ENCODE assay signal across 32 mouse cellular contexts in the genomic region with DNA sequence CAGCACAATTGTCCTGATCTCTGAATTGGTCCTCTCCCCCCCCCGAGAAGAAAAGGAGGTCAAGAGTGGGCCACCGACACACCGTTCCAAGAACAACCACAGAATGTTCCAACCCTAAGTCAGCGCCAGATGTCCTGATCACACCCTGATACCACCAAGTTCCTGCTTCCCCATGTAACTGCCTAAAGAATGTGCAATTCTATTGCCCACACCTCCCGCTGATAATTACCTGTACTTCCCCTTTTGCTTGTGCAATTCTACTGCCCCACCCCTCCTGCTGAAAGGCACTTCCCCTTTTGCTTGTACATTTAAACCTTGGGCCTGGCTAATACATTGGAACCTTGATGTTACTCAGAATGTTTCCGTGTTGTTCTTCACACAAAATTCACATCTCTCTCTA. TPM values are rescaled to one million over a fixed set of nuclear protein-coding genes. Genes with fewer than 3 reads are reported as not detected.
"Had no signal": no experiment of that assay in that cellular context is flagged by ENCODE, and none has a peak within 500 bp of the region (broad histone marks: within the 10 kb centered on the region; RNA-seq: fewer than 3 reads in every experiment).

No protein-coding gene starts in this region.

RNA-seq across cellular contexts. Expression of gene Vmn2r3, which starts 54.0 kb away (rescaled TPM):
- total RNA-seq: common myeloid progenitor, adult 5-6 weeks; forebrain, postnatal 0 days; gastrocnemius, adult 18-20 months; gastrocnemius, adult 2 months; gastrocnemius, adult 8-10 months; gastrocnemius, postnatal 10 days; gastrocnemius, postnatal 14 days; gastrocnemius, postnatal 25 days; gastrocnemius, postnatal 36 days; gastrocnemius, postnatal 4 days; granulocyte monocyte progenitor cell, adult 5-6 weeks; heart, adult 18-20 months; heart, adult 2 months; heart, adult 8-10 months had no signal
- polyA plus RNA-seq: cortical plate, adult 2 months; embryonic facial prominence, embryonic 10.5 days; embryonic facial prominence, embryonic 11.5 days; embryonic facial prominence, embryonic 12.5 days; embryonic facial prominence, embryonic 13.5 days; embryonic facial prominence, embryonic 14.5 days; embryonic facial prominence, embryonic 15.5 days; erythroblast, embryonic 14.5 days; forebrain, embryonic 11.5 days; forebrain, embryonic 12.5 days; forebrain, embryonic 13.5 days; forebrain, embryonic 15.5 days; forebrain, embryonic 16.5 days; forebrain, postnatal 0 days; gonadal fat pad, adult 2 months; heart, adult 2 months; heart, embryonic 10.5 days; heart, embryonic 11.5 days; heart, embryonic 12.5 days; heart, embryonic 13.5 days had no signal
